Mouse (Mus musculus): ENCODE results near the gene Mycbpap. TPM values are rescaled to one million over a fixed set of nuclear protein-coding genes. Genes with fewer than 3 reads are reported as not detected.

The Mycbpap gene
- total and polyA plus RNA-seq, 2 experiments: 0.02 to 0.09 TPM

DNA sequence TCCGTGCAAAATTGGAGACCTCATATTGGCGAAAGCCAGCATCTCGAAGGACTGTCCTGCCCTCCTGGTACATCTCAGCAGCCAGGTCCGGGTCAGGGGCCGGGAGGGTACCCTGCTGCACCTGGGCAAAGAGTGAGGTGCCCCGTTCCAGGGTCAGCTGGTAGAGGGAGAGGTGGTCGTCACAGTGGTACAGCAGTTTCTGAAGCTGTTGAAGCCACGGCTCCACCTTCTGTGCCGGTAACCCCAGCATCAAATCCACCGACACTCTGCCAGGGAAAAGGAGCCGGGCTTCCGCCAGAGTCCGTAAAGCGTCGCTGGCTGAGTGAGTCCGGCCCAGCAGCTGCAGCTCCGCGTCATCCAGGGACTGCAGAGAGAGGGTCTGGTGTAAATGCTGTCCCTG, 22.9 kb upstream of the Mycbpap start:
- 73% methylated on average over 18 of the region's 18 CpGs for WGBS
- TF ChIP-seq POLR2A (IDR thresholded peaks at IDR 0.05; ENCODE audit: extremely low read depth, insufficient read depth, low read length) (no peak), CTCF (IDR thresholded peaks at IDR 0.05; ENCODE audit: low read depth, low read length) (no peak)
- no peak overlapping the region for H3K4me3 ChIP-seq (ENCODE audit: insufficient read depth, low read depth, low read length)
- H3K9ac ChIP-seq (ENCODE audit: low read depth, low read length): no peak overlapping the region
- no peaks in the 10 kb centered on the region for H3K79me2 ChIP-seq (ENCODE audit: control insufficient read depth, insufficient read depth, low read length)
- DNase-seq (ENCODE audit: extremely low read depth, low read depth, low spot score): no peak
- no peak overlapping the region for H3K27ac ChIP-seq (replicated peaks; ENCODE audit: insufficient read depth, low read depth, low read length)
- peaks cover 2% of the 10 kb centered on the region; the same call in 1 of the 2 replicates for H3K4me1 ChIP-seq (ENCODE audit: control insufficient read depth, insufficient read depth, low read length)
- no peaks in the 10 kb centered on the region for H3K36me3 ChIP-seq (ENCODE audit: control insufficient read depth, insufficient read depth, low read length)
- no peaks in the 10 kb centered on the region for H3K27me3 ChIP-seq (ENCODE audit: control insufficient read depth, insufficient read depth, low read length)

DNA sequence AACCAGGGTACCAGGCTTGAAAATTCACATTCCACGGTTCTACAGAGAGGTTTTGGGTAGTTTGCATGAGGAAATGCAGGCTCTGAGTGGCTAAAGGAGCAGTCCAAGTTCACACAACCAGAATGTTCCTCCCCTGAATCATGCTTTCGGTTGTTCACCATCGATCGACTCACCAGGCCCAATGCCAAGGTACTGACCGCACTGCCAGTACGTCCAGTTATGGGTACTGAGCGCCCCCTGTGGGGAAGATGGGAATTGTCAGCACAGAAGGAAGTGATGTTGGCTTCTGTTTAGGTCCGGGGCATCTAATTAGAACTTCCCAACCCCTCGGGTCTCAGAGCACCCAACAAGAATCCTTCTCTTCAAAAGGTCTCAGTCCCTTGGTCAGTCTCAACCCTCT, 22.4 kb upstream of the Mycbpap start:
- TF ChIP-seq CTCF (IDR thresholded peaks at IDR 0.05; ENCODE audit: low read depth, low read length): peak; percentile 93
- no peak for TF ChIP-seq POLR2A (IDR thresholded peaks at IDR 0.05; ENCODE audit: extremely low read depth, insufficient read depth, low read length)
- DNase-seq (ENCODE audit: extremely low read depth, low read depth, low spot score): peak; percentile 92
- peaks cover 2% of the 10 kb centered on the region; the same call in 1 of the 2 replicates for H3K4me1 ChIP-seq (ENCODE audit: control insufficient read depth, insufficient read depth, low read length)
- WGBS: 7% methylated on average over 9 of the region's 9 CpGs
- H3K27ac ChIP-seq (replicated peaks; ENCODE audit: insufficient read depth, low read depth, low read length): peak overlapping the region; percentile 42; the same call in 1 of the 2 replicates
- H3K9ac ChIP-seq (ENCODE audit: low read depth, low read length): no peak overlapping the region
- H3K27me3 ChIP-seq (ENCODE audit: control insufficient read depth, insufficient read depth, low read length): no peaks in the 10 kb centered on the region
- H3K4me3 ChIP-seq (ENCODE audit: insufficient read depth, low read depth, low read length): no peak overlapping the region
- no peaks in the 10 kb centered on the region for H3K36me3 ChIP-seq (ENCODE audit: control insufficient read depth, insufficient read depth, low read length)
- no peaks in the 10 kb centered on the region for H3K79me2 ChIP-seq (ENCODE audit: control insufficient read depth, insufficient read depth, low read length)

DNA sequence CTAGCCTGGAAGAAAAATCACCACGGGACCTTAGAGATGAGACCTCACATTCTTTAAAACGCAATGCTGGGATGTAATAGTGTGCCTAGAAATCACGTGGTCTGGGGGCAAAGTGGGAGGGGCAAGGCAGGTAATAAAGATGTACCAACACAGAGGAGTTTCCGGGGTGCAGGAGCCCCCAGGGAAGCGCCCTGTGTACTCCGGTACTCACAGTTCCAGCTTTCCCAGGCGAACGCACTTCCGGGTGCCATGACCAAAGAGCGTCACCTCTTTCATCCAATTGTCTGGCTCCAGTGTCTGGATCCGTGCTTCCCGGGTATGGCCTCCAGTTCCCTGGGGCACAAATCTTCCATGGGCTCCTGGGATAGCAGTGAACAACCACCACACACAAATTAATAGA, 21.8 kb upstream of the Mycbpap start:
- Histone ChIP-seq H3K4me1 (ENCODE audit: control insufficient read depth, insufficient read depth, low read length) (no peaks in the 10 kb centered on the region), H3K36me3 (ENCODE audit: control insufficient read depth, insufficient read depth, low read length) (no peaks in the 10 kb centered on the region), H3K27me3 (ENCODE audit: control insufficient read depth, insufficient read depth, low read length) (no peaks in the 10 kb centered on the region), H3K79me2 (ENCODE audit: control insufficient read depth, insufficient read depth, low read length) (no peaks in the 10 kb centered on the region), H3K4me3 (ENCODE audit: insufficient read depth, low read depth, low read length) (no peak overlapping the region), H3K9ac (ENCODE audit: low read depth, low read length) (no peak overlapping the region), H3K27ac (replicated peaks; ENCODE audit: insufficient read depth, low read depth, low read length) (no peak overlapping the region)
- DNase-seq (ENCODE audit: extremely low read depth, low read depth, low spot score): no peak
- WGBS: 88% methylated on average over 12 of the region's 12 CpGs
- TF ChIP-seq POLR2A (IDR thresholded peaks at IDR 0.05; ENCODE audit: extremely low read depth, insufficient read depth, low read length): no peak
- no peak for TF ChIP-seq CTCF (IDR thresholded peaks at IDR 0.05; ENCODE audit: low read depth, low read length)

DNA sequence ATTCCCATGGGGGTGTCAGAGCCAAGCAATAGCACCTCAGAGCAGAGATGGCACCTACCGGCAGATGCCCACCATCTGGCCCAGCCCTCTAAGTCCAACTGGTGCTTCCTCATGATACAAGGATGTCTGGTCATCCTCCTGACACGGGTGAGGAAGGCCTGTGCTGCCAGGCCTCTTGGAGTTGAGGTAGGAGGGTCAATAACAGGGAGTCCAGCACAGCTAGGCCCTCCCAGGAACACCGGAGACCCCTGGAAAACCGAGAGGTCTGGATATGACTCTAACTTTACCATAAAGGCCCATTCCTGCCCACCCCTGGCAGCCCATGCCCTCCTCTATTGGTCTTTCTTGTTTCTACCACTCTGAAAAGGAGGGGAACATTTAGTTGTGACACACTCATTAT, 20.9 kb upstream of the Mycbpap start:
- H3K4me1 ChIP-seq (ENCODE audit: control insufficient read depth, insufficient read depth, low read length): no peaks in the 10 kb centered on the region
- 93% methylated on average over 4 of the region's 4 CpGs for WGBS
- H3K36me3 ChIP-seq (ENCODE audit: control insufficient read depth, insufficient read depth, low read length): 0 out of 2 replicates have a peak, but pooled peaks cover 2% of the 10 kb centered on the region
- TF ChIP-seq POLR2A (IDR thresholded peaks at IDR 0.05; ENCODE audit: extremely low read depth, insufficient read depth, low read length): no peak
- no peak for TF ChIP-seq CTCF (IDR thresholded peaks at IDR 0.05; ENCODE audit: low read depth, low read length)
- no peaks in the 10 kb centered on the region for H3K27me3 ChIP-seq (ENCODE audit: control insufficient read depth, insufficient read depth, low read length)
- DNase-seq (ENCODE audit: extremely low read depth, low read depth, low spot score): no peak
- H3K79me2 ChIP-seq (ENCODE audit: control insufficient read depth, insufficient read depth, low read length): no peaks in the 10 kb centered on the region
- H3K9ac ChIP-seq (ENCODE audit: low read depth, low read length): no peak overlapping the region
- no peak overlapping the region for H3K4me3 ChIP-seq (ENCODE audit: insufficient read depth, low read depth, low read length)
- H3K27ac ChIP-seq (replicated peaks; ENCODE audit: insufficient read depth, low read depth, low read length): no peak overlapping the region

DNA sequence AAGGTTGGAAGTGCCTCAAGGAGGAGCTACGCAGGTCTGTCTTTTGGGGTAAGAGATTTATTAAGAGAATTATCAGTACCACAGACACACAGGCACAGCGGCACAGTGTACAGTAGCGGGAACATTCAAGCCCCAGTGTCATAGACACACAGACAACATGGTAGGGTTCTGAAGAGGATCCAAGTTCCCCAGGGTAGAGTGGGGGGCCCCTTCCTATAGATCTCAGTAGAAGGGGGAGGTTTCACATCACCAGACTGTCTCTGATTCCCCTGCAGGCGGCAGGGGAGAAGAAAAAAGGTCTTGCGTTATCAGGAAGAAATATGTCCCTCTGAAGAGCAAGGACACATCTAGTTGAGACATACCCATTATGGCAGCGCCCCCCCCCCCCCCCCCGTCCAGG, 18.2 kb upstream of the Mycbpap start:
- H3K9ac ChIP-seq (ENCODE audit: low read depth, low read length): no peak overlapping the region
- no peaks in the 10 kb centered on the region for H3K27me3 ChIP-seq (ENCODE audit: control insufficient read depth, insufficient read depth, low read length)
- no peak for DNase-seq (ENCODE audit: extremely low read depth, low read depth, low spot score)
- 0 out of 2 replicates have a peak, but pooled peaks cover 2% of the 10 kb centered on the region for H3K36me3 ChIP-seq (ENCODE audit: control insufficient read depth, insufficient read depth, low read length)
- H3K4me3 ChIP-seq (ENCODE audit: insufficient read depth, low read depth, low read length): no peak overlapping the region
- H3K27ac ChIP-seq (replicated peaks; ENCODE audit: insufficient read depth, low read depth, low read length): no peak overlapping the region
- H3K79me2 ChIP-seq (ENCODE audit: control insufficient read depth, insufficient read depth, low read length): no peaks in the 10 kb centered on the region
- TF ChIP-seq POLR2A (IDR thresholded peaks at IDR 0.05; ENCODE audit: extremely low read depth, insufficient read depth, low read length) (no peak), CTCF (IDR thresholded peaks at IDR 0.05; ENCODE audit: low read depth, low read length) (no peak)
- H3K4me1 ChIP-seq (ENCODE audit: control insufficient read depth, insufficient read depth, low read length): no peaks in the 10 kb centered on the region
- WGBS: 89% methylated on average over 7 of the region's 7 CpGs

DNA sequence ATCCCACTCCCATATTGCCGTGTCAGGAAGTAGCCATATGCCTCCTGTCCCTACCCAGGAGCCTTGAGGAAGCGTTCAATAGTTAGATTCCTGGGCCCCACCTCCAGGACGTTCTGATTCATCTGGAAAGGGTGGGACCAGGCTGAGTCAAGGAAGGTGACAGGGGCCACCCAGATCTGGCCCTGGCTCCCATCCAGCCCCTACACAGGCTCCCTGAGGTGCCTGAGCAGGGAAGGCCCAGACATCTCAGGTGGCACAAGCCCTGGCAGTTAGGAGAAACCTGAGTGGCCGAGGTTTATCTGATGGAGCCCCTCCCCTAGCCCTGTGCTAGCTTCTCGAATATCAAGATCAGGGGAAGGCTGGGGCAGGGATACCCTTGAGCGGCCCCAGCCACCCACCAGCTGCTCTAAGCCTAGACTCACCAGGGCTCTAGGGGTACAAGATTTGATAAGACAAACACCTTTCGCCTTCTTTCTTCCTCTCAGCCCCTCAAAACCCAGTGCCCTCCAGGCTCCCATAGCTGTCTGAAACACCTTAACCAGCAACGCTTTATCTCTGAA, 17.3 kb upstream of the Mycbpap start:
- Histone ChIP-seq H3K4me1 (ENCODE audit: control insufficient read depth, insufficient read depth, low read length) (no peaks in the 10 kb centered on the region), H3K27me3 (ENCODE audit: control insufficient read depth, insufficient read depth, low read length) (no peaks in the 10 kb centered on the region), H3K79me2 (ENCODE audit: control insufficient read depth, insufficient read depth, low read length) (no peaks in the 10 kb centered on the region), H3K36me3 (ENCODE audit: control insufficient read depth, insufficient read depth, low read length) (0 out of 2 replicates have a peak, but pooled peaks cover 2% of the 10 kb centered on the region), H3K27ac (replicated peaks; ENCODE audit: insufficient read depth, low read depth, low read length) (no peak overlapping the region), H3K4me3 (ENCODE audit: insufficient read depth, low read depth, low read length) (no peak overlapping the region), H3K9ac (ENCODE audit: low read depth, low read length) (no peak overlapping the region)
- WGBS: 88% methylated on average over 8 of the region's 8 CpGs
- no peak for TF ChIP-seq POLR2A (IDR thresholded peaks at IDR 0.05; ENCODE audit: extremely low read depth, insufficient read depth, low read length)
- TF ChIP-seq CTCF (IDR thresholded peaks at IDR 0.05; ENCODE audit: low read depth, low read length): no peak
- no peak for DNase-seq (ENCODE audit: extremely low read depth, low read depth, low spot score)

All from liver, adult 2 months (tissue).